Mouse (Mus musculus) layer of hippocampus, adult 18-20 months (tissue): Measurements from ENCODE around the gene Pgs1. TPM values are rescaled to one million over a fixed set of nuclear protein-coding genes. Genes with fewer than 3 reads are reported as not detected.

Experiments used
- DNase-seq, 2 experiments: peaks; one replicate each; pipeline ENCODE4 v3.0.0; 2022; ENCODE audit warnings: low spot score in 2 of 2
- total RNA-seq, 2 experiments: library from RNA; stranded (reverse); gene quantifications; 2 replicates each; pipeline ENCODE4 v1.2.3; 2021

Pgs1 gene
- total RNA-seq, 2 experiments from 2014 or later, result 78.8 to 81.7 TPM

- no peak for DNase-seq
Observed at GRCm38 (mm10) chr11:117962228-117963067, 23.6 kb upstream of the Pgs1 start.

GRCm38 (mm10) chr11:117963091-117963793 is 22.9 kb upstream of the Pgs1 start:
- peak; percentile 96 for DNase-seq

DNA sequence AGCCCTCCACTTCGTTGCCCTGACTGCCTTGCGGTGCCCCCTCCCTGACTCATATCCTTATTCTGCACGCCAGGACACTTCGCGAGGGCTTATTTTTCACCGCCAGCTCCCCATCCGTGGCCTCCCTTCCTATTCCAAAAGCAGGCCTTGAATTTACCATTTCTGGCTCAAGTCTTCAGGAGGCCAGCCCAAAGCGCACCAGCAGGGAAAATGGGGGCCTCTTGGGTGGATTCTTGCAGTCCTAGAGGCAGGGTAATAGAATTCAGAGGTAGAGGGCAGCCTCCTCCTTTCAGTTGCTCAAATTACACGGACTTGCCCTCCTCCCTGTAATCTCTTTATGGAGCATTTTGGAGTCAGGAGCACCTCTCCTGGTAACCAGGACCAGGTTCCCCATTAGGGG is 22.2 kb upstream of the Pgs1 start:
- no peak for DNase-seq

GRCm38 (mm10) chr11:117964294-117964693 is 21.8 kb upstream of the Pgs1 start:
- no peak for DNase-seq

GRCm38 (mm10) chr11:117965052-117965451 is 21.0 kb upstream of the Pgs1 start:
- DNase-seq, result no peak

GRCm38 (mm10) chr11:117965561-117965981 is 20.5 kb upstream of the Pgs1 start:
- no peak for DNase-seq

DNA sequence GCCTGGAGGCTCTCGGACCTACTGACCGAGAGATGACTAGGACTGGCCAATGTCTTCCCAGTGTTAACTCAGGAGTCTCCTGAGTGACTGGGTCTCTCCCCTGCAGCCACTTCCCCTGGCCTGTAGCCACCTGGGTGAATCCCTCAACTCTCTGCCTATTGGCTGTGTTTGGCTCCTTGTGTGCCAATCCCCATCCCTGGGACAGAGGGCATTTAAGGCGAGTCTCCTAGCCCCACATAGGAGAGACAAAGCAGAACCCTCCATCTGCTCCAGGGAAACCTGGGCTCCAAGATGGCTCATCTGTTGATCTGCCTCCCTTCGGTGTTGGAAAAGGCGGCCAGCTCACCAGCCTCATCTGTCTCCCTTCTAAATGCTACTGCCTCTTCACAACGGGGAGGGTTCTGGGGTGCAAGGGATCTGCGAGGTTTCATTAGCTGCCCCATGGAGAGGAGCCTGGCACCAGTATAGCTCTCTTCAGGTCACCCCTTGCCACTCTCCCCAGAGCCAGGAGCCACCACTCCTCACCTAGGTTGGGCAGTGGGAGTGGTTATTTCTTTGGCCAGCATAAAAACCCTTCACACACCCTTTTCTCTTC is 19.5 kb upstream of the Pgs1 start:
- DNase-seq, result no peak

DNA sequence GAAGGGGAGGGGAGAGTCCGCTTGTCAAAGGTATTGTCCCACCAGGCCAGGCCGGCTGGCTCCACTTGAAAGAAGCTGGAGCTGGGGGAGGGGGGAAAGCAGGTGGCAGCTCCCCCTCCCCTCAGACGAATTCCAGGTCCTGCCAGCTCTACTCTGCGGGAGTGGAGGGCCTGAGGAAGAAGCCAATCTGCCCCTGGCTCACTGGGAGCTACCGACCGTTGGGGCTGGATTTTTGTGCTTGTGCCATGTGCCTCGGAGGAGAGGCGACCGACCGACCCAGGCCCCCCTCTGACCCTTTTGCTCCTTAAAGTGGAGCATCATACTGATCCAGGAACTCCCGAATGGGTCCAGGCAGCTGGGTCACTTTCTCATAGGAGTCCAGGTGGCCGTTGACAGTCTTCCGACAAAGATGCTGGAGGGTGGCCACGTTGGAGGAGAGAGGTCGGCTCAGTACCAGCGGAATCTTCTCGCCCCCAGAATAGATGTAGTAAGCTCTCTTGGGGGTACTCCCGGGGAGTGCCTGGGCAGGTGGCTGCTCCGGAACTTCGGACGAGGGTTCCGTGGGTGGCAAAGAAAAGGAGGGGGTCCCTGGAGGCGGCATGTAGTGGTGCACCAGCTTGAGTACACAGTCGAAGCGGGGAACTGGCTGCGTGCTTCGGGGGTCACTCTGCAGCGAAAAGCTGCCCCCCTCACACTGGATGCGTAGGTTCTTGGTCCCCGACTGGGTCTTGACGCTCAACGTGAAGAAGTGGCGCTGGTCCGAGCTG is 18.7 kb upstream of the Pgs1 start:
- no peak for DNase-seq

DNA sequence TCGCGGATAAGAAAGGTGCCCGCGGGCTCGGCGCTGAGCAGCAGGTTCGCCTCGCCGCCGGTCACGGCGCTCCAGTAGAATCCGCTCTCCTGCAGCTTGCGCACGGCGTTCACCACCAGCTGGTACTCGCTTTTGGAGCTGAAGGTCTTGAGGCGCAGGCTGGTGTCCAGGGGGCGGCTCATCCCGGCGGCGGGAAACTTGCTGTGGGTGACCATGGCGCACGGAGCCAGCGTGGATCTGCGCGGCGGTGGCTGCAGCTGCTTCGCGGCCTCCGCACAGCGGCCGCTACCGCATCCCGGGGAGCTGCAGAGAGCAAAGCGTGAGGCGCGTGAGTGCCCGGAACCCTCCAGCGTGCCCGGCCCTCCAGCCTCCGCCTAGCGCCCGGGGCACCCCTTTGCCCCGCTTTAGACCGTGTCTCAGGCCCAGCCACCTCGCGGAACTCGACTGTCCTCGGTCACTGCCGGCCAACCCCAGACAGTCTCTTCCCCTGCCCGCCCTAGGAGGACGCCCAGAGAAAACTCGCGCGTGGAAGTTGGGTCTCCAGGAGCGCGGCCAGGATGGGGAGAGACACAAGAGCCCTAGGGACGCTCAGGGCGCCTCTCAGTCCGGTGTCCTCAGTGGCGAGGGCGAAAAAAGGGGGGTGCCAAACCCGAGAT is 17.9 kb upstream of the Pgs1 start:
- DNase-seq, result no peak

GRCm38 (mm10) chr11:117968716-117969099 is 17.4 kb upstream of the Pgs1 start:
- no peak for DNase-seq

GRCm38 (mm10) chr11:117969100-117969944 is 16.8 kb upstream of the Pgs1 start:
- peak; percentile 67 to 85 for DNase-seq

GRCm38 (mm10) chr11:117969945-117970872 is 15.9 kb upstream of the Pgs1 start, which contains the start of gene Socs3:
Socs3 (minus strand) TSS chr11:117970047.
- peak; percentile 77 to 95 for DNase-seq

DNA sequence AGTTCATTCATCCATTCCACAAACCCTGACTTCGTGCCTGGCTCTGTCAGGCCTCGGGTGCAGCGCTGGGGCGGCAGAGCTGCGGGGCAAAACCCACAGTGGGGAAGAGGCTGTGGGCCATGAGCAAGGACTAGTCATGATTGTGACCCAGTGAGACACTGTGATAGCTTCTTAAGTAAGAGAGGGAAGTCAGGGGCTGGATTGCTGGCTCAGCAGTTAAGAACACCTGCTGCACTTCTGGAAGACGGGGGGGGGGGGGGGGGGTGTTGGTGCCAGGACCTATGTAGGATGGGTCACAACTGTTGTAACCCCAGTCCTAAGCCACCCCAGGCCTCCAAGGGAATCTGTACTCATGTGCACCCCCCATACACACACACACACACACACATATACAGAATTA is 15.0 kb upstream of the Pgs1 start:
- no peak for DNase-seq

- DNase-seq, result no peak
Observed at GRCm38 (mm10) chr11:117971646-117972242, 14.3 kb upstream of the Pgs1 start.

DNA sequence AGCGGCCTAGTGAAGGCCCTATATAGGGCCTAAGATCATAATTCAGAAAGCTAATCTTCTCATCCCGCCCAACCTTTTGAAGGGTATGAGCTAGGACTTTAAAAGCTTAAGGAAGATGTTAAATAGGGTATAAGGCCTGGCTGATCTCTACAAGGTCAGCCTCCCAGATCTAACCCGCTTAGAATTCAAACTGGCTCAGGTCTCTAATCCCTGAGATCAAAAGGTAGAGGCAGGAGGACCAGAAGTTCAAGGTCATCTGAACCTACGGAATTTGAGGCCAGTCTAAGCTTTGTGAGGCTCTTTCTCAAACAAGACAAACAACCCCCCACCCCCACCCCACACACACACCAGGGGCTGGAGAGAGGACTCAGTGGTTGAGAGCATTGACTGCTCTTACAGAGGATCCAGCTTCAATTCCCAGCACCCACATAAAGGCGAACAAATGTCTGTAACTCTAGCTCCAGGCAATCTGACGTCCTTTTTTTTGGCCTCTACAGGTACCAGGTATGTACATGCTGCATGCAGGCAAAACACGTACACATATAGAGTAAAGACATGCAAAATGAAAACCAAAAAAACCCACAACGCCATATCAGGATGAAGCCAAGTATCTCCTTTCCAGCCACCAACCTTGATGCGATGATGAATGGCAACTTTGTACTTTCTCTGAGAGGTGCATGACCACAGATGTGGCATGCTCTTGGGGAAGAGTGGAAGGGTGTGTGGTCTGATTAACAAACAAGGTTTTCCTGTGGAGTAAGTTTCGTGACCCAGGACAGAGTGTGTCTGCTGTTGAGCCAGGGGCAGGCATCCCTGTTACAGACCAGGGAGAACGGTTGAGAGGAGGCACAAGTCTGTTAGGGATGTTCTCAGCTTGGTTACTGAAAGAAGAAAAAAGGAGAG is 13.2 kb upstream of the Pgs1 start:
- no peak for DNase-seq

DNA sequence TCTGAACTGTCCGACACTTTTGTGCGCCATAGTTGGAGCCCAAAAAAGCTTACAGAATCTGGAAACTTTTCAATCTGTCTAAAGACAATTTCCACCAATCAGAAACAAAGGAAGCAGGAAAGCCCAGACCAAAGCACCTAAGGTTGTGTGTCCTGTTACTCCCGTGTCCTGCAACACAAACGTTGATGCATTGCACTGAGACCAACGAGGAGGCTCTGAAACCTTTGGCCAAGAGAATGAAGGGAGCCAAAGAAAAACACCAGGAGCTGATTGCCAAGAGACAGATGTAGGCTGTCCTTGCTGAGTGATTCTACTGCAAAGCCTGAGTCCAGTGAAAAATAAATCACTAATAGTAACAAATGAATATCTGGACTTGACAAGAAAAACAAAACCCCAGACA is 12.5 kb upstream of the Pgs1 start:
- DNase-seq, result no peak
